ENCODE assay signal across 18 mouse cellular contexts in the genomic region with DNA sequence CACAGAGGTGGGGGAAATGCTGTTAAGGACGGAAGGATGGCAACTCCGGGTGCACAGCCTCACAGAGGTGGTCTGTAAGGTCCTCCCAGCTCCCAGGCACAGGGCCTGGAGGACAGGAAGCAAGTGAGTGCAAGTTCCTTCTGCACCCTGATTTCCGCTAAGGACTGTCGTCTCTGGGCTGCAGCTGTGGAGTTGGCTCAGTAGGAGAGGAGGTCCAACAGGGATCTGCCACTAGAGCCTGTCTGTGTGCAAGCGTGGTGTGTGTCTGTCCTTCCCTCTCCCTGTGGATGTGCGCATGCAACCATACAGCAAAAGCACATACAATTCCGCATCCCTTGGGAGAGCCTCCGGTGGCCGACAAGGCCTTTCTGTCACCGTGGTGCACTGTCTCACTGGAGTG. TPM values are rescaled to one million over a fixed set of nuclear protein-coding genes. Genes with fewer than 3 reads are reported as not detected.
DNase-seq lines count a peak whose midpoint lies in the region; ATAC-seq and TF ChIP-seq lines count a peak whose summit lies in the region.
"Had no signal": no experiment of that assay in that cellular context is flagged by ENCODE, and none has a peak within 500 bp of the region (broad histone marks: within the 10 kb centered on the region; RNA-seq: fewer than 3 reads in every experiment).

No protein-coding gene starts in this region.

- H3K27me3 ChIP-seq in kidney, embryonic 14.5 days (ENCODE audit: control insufficient read depth, insufficient read depth, low read length), result no peaks in the 10 kb centered on the region
- H3K27me3 ChIP-seq in lung, postnatal 0 days (replicated peaks; ENCODE audit: insufficient read depth, low read length), result no peaks in the 10 kb centered on the region
- H3K27me3 ChIP-seq in liver, embryonic 11.5 days (replicated peaks; ENCODE audit: control insufficient read depth, insufficient read depth, low read length), result no peaks in the 10 kb centered on the region
- H3K27me3 ChIP-seq in hindbrain, embryonic 16.5 days (replicated peaks; ENCODE audit: control insufficient read depth, insufficient read depth, low read length), result no peaks in the 10 kb centered on the region
- H3K27me3 ChIP-seq: embryonic facial prominence, embryonic 13.5 days; midbrain, embryonic 13.5 days; neural tube, embryonic 13.5 days had no signal

- no peak for TF ChIP-seq EP300 in lung, postnatal 0 days (IDR thresholded peaks at IDR 0.05)

- DNase-seq in kidney, postnatal 4 days, result no peak
- no peak for DNase-seq in lung, postnatal 0 days (ENCODE audit: low spot score)
- no peak for DNase-seq in lung, postnatal 14 days
- DNase-seq in liver, embryonic 11.5 days (ENCODE audit: low spot score), result no peak
- no peak for DNase-seq in thymus, postnatal 25 days
- DNase-seq: adrenal gland, adult 2 months; cerebellum, postnatal 14 days; lung, adult 2 months; right cerebral cortex, adult 18-20 months had no signal

- no peak overlapping the region for H3K4me3 ChIP-seq in kidney, embryonic 14.5 days (ENCODE audit: low read length)
- H3K4me3 ChIP-seq in lung, postnatal 0 days (ENCODE audit: low read depth, low read length), result no peak overlapping the region
- no peak overlapping the region for H3K4me3 ChIP-seq in liver, embryonic 11.5 days (ENCODE audit: low read depth, low read length)
- H3K4me3 ChIP-seq in hindbrain, embryonic 16.5 days (ENCODE audit: low read length), result no peak overlapping the region
- H3K4me3 ChIP-seq: embryonic facial prominence, embryonic 13.5 days; limb, embryonic 10.5 days; midbrain, embryonic 13.5 days; neural tube, embryonic 13.5 days had no signal

- peaks cover 24% of the 10 kb centered on the region for H3K36me3 ChIP-seq in kidney, embryonic 14.5 days (ENCODE audit: control insufficient read depth, insufficient read depth, low read length)
- 0 out of 2 replicates have a peak, but pooled peaks cover 4% of the 10 kb centered on the region for H3K36me3 ChIP-seq in lung, postnatal 0 days (ENCODE audit: insufficient read depth, low read length)
- H3K36me3 ChIP-seq in liver, embryonic 11.5 days (ENCODE audit: control insufficient read depth, insufficient read depth, low read length), result peaks cover 10% of the 10 kb centered on the region; the same call in 1 of the 2 replicates
- H3K36me3 ChIP-seq in hindbrain, embryonic 16.5 days (ENCODE audit: control insufficient read depth, insufficient read depth, low read length), result peaks cover 7% of the 10 kb centered on the region; the same call in 1 of the 2 replicates

- H3K4me1 ChIP-seq in kidney, embryonic 14.5 days (ENCODE audit: control insufficient read depth, insufficient read depth, low read length), result peaks cover 23% of the 10 kb centered on the region; the same call in 1 of the 2 replicates
- H3K4me1 ChIP-seq in lung, postnatal 0 days (ENCODE audit: insufficient read depth, low read depth, low read length), result peaks cover 13% of the 10 kb centered on the region; the same call in 1 of the 2 replicates
- H3K4me1 ChIP-seq in liver, embryonic 11.5 days (replicated peaks; ENCODE audit: control insufficient read depth, insufficient read depth, low read length), result peaks cover 31% of the 10 kb centered on the region
- H3K4me1 ChIP-seq in hindbrain, embryonic 16.5 days (ENCODE audit: control insufficient read depth, insufficient read depth, low read depth, low read length), result no peaks in the 10 kb centered on the region
- H3K4me1 ChIP-seq: midbrain, embryonic 13.5 days; neural tube, embryonic 13.5 days had no signal

- H3K9ac ChIP-seq in kidney, embryonic 14.5 days (ENCODE audit: low read depth, low read length), result no peak overlapping the region
- no peak overlapping the region for H3K9ac ChIP-seq in lung, postnatal 0 days (replicated peaks; ENCODE audit: low read depth)
- no peak overlapping the region for H3K9ac ChIP-seq in liver, embryonic 11.5 days (ENCODE audit: low read depth, low read length)
- no peak overlapping the region for H3K9ac ChIP-seq in hindbrain, embryonic 16.5 days (ENCODE audit: low read depth, low read length)
- H3K9ac ChIP-seq: embryonic facial prominence, embryonic 13.5 days; midbrain, embryonic 13.5 days; neural tube, embryonic 13.5 days had no signal

- ATAC-seq in kidney, embryonic 14.5 days (ENCODE audit: low FRiP score, low TSS enrichment), result no peak
- no peak for ATAC-seq in lung, postnatal 0 days
- ATAC-seq in liver, embryonic 11.5 days (replicated peaks; ENCODE audit: low FRiP score), result no peak
- no peak for ATAC-seq in hindbrain, embryonic 16.5 days
- ATAC-seq: forebrain, embryonic 16.5 days; midbrain, embryonic 13.5 days had no signal

- WGBS in kidney, embryonic 14.5 days, result 82% methylated on average over 10 of the region's 10 CpGs
- WGBS in lung, postnatal 0 days, result 73% methylated on average over 10 of the region's 10 CpGs
- 83% methylated on average over 10 of the region's 10 CpGs for WGBS in liver, embryonic 11.5 days
- WGBS in hindbrain, embryonic 16.5 days, result 84% methylated on average over 10 of the region's 10 CpGs

- H3K27ac ChIP-seq in kidney, embryonic 14.5 days (ENCODE audit: low read depth, low read length), result peak overlapping the region; percentile 56
- H3K27ac ChIP-seq in lung, postnatal 0 days (ENCODE audit: low read length), result 0 out of 2 replicates have a peak overlapping the region, but pooled peaks have one; percentile 43
- H3K27ac ChIP-seq in liver, embryonic 11.5 days (ENCODE audit: low read depth, low read length), result peak overlapping the region; percentile 81
- no peak overlapping the region for H3K27ac ChIP-seq in hindbrain, embryonic 16.5 days (ENCODE audit: low read depth, low read length)
- H3K27ac ChIP-seq: embryonic facial prominence, embryonic 13.5 days; limb, embryonic 10.5 days; midbrain, embryonic 13.5 days; neural tube, embryonic 13.5 days had no signal

- H3K4me2 ChIP-seq in kidney, embryonic 14.5 days (replicated peaks; ENCODE audit: low read depth, low read length), result no peak overlapping the region
- H3K4me2 ChIP-seq in lung, postnatal 0 days (replicated peaks; ENCODE audit: low read depth, low read length), result no peak overlapping the region
- no peak overlapping the region for H3K4me2 ChIP-seq in liver, embryonic 11.5 days
- no peak overlapping the region for H3K4me2 ChIP-seq in hindbrain, embryonic 16.5 days (ENCODE audit: low read length)
- H3K4me2 ChIP-seq: embryonic facial prominence, embryonic 13.5 days; midbrain, embryonic 13.5 days; neural tube, embryonic 13.5 days had no signal

- no peak for TF ChIP-seq CTCF in lung, postnatal 0 days (IDR thresholded peaks at IDR 0.05)

- no peaks in the 10 kb centered on the region for H3K9me3 ChIP-seq in kidney, embryonic 14.5 days (ENCODE audit: control insufficient read depth, low read length)
- H3K9me3 ChIP-seq in lung, postnatal 0 days (ENCODE audit: low read length), result no peaks in the 10 kb centered on the region
- H3K9me3 ChIP-seq in liver, embryonic 11.5 days (ENCODE audit: control insufficient read depth, low read length), result no peaks in the 10 kb centered on the region
- no peaks in the 10 kb centered on the region for H3K9me3 ChIP-seq in hindbrain, embryonic 16.5 days (ENCODE audit: control insufficient read depth, low read length)
- H3K9me3 ChIP-seq: embryonic facial prominence, embryonic 13.5 days; limb, embryonic 10.5 days; midbrain, embryonic 13.5 days; neural tube, embryonic 13.5 days had no signal

RNA-seq across cellular contexts. Expression of a gene that starts 2.5 kb away (rescaled TPM):
- 2.7 TPM in 2 replicates for polyA plus RNA-seq in kidney, embryonic 14.5 days (2014; fragmentation: Nextera tagmentation; extraction: Ambion mirVana)
- polyA plus RNA-seq in lung, postnatal 0 days (2015; fragmentation: Nextera tagmentation; extraction: Ambion mirVana), result 30.5 and 36.6 TPM in 2 replicates
- polyA plus RNA-seq in liver, embryonic 11.5 days (2014; fragmentation: Nextera tagmentation; extraction: Ambion mirVana), result 0.25 and 0.45 TPM in 2 replicates
- polyA plus RNA-seq in hindbrain, embryonic 16.5 days (2015; fragmentation: Nextera tagmentation; extraction: Ambion mirVana), result 1.3 and 2.6 TPM in 2 replicates

RNA-seq across cellular contexts. Expression of a gene that starts 9.8 kb away (rescaled TPM):
- 0.12 and 0.26 TPM in 2 replicates for polyA plus RNA-seq in kidney, embryonic 14.5 days (2014; fragmentation: Nextera tagmentation; extraction: Ambion mirVana)
- polyA plus RNA-seq in lung, postnatal 0 days (2015; fragmentation: Nextera tagmentation; extraction: Ambion mirVana), result 6.7 and 7.9 TPM in 2 replicates
- 3.4 and 4.4 TPM in 2 replicates for polyA plus RNA-seq in liver, embryonic 11.5 days (2014; fragmentation: Nextera tagmentation; extraction: Ambion mirVana)
- not detected in 2 replicates for polyA plus RNA-seq in hindbrain, embryonic 16.5 days (2015; fragmentation: Nextera tagmentation; extraction: Ambion mirVana)
- polyA plus RNA-seq: embryonic facial prominence, embryonic 13.5 days; forebrain, embryonic 16.5 days; hindbrain, embryonic 11.5 days; limb, embryonic 10.5 days; midbrain, embryonic 13.5 days; neural tube, embryonic 13.5 days; small intestine, adult 2 months had no signal

RNA-seq across cellular contexts. Expression of a gene that starts 47.1 kb away (rescaled TPM):
- 0.30 TPM in 1 of 2 replicates, not detected in the other for polyA plus RNA-seq in kidney, embryonic 14.5 days (2014; fragmentation: Nextera tagmentation; extraction: Ambion mirVana)
- 2.2 and 2.5 TPM in 2 replicates for polyA plus RNA-seq in lung, postnatal 0 days (2015; fragmentation: Nextera tagmentation; extraction: Ambion mirVana)
- 57.8 and 64.8 TPM in 2 replicates for polyA plus RNA-seq in liver, embryonic 11.5 days (2014; fragmentation: Nextera tagmentation; extraction: Ambion mirVana)
- polyA plus RNA-seq in hindbrain, embryonic 16.5 days (2015; fragmentation: Nextera tagmentation; extraction: Ambion mirVana), result 3.8 and 4.7 TPM in 2 replicates
- polyA plus RNA-seq: embryonic facial prominence, embryonic 13.5 days; hindbrain, embryonic 11.5 days; limb, embryonic 10.5 days had no signal

RNA-seq across cellular contexts. Expression of a gene that starts 51.1 kb away (rescaled TPM):
- polyA plus RNA-seq in kidney, embryonic 14.5 days (2014; fragmentation: Nextera tagmentation; extraction: Ambion mirVana), result 26.8 and 29.5 TPM in 2 replicates
- 41.7 and 44.7 TPM in 2 replicates for polyA plus RNA-seq in lung, postnatal 0 days (2015; fragmentation: Nextera tagmentation; extraction: Ambion mirVana)
- polyA plus RNA-seq in liver, embryonic 11.5 days (2014; fragmentation: Nextera tagmentation; extraction: Ambion mirVana), result 22.6 and 26.1 TPM in 2 replicates
- polyA plus RNA-seq in hindbrain, embryonic 16.5 days (2015; fragmentation: Nextera tagmentation; extraction: Ambion mirVana), result 19.6 and 21.9 TPM in 2 replicates

Comparison
In these comparisons a context has a peak if more than half of its experiments do, and no peak if none do; other contexts are left out.
1. RNA of a gene that starts 47.1 kb away (polyA plus RNA-seq): 57.8 to 64.8 TPM in liver, embryonic 11.5 days; 3.8 to 4.7 TPM in hindbrain, embryonic 16.5 days, 2.2 to 2.5 TPM in lung, postnatal 0 days and 0.30 TPM in kidney, embryonic 14.5 days; every median in the first group is over 10 times any median in the second.